Mouse (Mus musculus): ENCODE measurements around the gene Pla2g15. TPM values are rescaled to one million over a fixed set of nuclear protein-coding genes. Genes with fewer than 3 reads are reported as not detected.
A peak's percentile ranks its signal among the peaks of the same experiment; 100 is the strongest.

Pla2g15 gene
- polyA plus RNA-seq, 2 experiments: 2.5 to 2.8 TPM

- H3K4me3 ChIP-seq (ENCODE audit: insufficient read depth in 1 of 2, low read depth in 2 of 2, low read length in 2 of 2): peak overlapping the region; percentile 64 to 85
- peak overlapping the region; percentile 84 for H3K9ac ChIP-seq (replicated peaks)
- no peak for DNase-seq (ENCODE audit: low read depth in 3 of 3, low spot score in 3 of 3)
- TF ChIP-seq CTCF (IDR thresholded peaks at IDR 0.05; ENCODE audit: low read depth) (no peak), EP300 (IDR thresholded peaks at IDR 0.05; ENCODE audit: low read depth) (no peak)
- peaks cover 4 to 6% of the 10 kb centered on the region in 2 experiments for H3K4me1 ChIP-seq (replicated peaks; ENCODE audit: control insufficient read depth in 2 of 2, insufficient read depth in 2 of 2, low read length in 1 of 2)
- no peaks in the 10 kb centered on the region for H3K9me3 ChIP-seq (ENCODE audit: control insufficient read depth, low read length)
- peak overlapping the region; percentile 47 for H3K27ac ChIP-seq
- H3K36me3 ChIP-seq (replicated peaks; ENCODE audit: control insufficient read depth, insufficient read depth, low read depth): peaks cover 14% of the 10 kb centered on the region
- 2% methylated on average over 13 of the region's 13 CpGs for WGBS (ENCODE audit: insufficient replicate concordance)
- ATAC-seq (ENCODE audit: insufficient read depth): peak; percentile 8; the same call in 1 of the 2 replicates
- H3K4me2 ChIP-seq (ENCODE audit: low read depth): peak overlapping the region; percentile 87
- H3K27me3 ChIP-seq (ENCODE audit: control insufficient read depth, insufficient read depth, low read length): no peaks in the 10 kb centered on the region
These were observed 61.2 kb downstream of the Pla2g15 start for GRCm38 (mm10) chr8:106211421-106211820.

- WGBS (ENCODE audit: insufficient replicate concordance): 81% methylated on average over 3 of the region's 3 CpGs
- ATAC-seq (ENCODE audit: insufficient read depth) (no peak), DNase-seq (ENCODE audit: low read depth in 3 of 3, low spot score in 3 of 3) (no peak)
- no peak overlapping the region for H3K27ac ChIP-seq
- H3K4me3 ChIP-seq (ENCODE audit: insufficient read depth in 1 of 2, low read depth in 2 of 2, low read length in 2 of 2): no peak overlapping the region
- peaks cover 4 to 6% of the 10 kb centered on the region in 2 experiments for H3K4me1 ChIP-seq (replicated peaks; ENCODE audit: control insufficient read depth in 2 of 2, insufficient read depth in 2 of 2, low read length in 1 of 2)
- TF ChIP-seq CTCF (IDR thresholded peaks at IDR 0.05; ENCODE audit: low read depth): no peak
- TF ChIP-seq EP300 (IDR thresholded peaks at IDR 0.05; ENCODE audit: low read depth): no peak
- H3K27me3 ChIP-seq (ENCODE audit: control insufficient read depth, insufficient read depth, low read length): no peaks in the 10 kb centered on the region
- peaks cover 2% of the 10 kb centered on the region for H3K36me3 ChIP-seq (replicated peaks; ENCODE audit: control insufficient read depth, insufficient read depth, low read depth)
- no peak overlapping the region for H3K9ac ChIP-seq (replicated peaks)
- no peak overlapping the region for H3K4me2 ChIP-seq (ENCODE audit: low read depth)
- no peaks in the 10 kb centered on the region for H3K9me3 ChIP-seq (ENCODE audit: control insufficient read depth, low read length)
These were observed 63.8 kb downstream of the Pla2g15 start for GRCm38 (mm10) chr8:106213959-106214358.

Other genes with a start within 250 kb of the Pla2g15 start
- gene Pskh1, start 250.0 kb upstream of the Pla2g15 start, polyA plus RNA-seq (2012; rRNA removed): 9.8 and 12.3 TPM in 2 replicates
- 6.2 and 8.0 TPM in 2 replicates for gene Pskh1, start 250.0 kb upstream of the Pla2g15 start, polyA plus RNA-seq (2014; fragmentation: Nextera tagmentation; extraction: Ambion mirVana)
- gene Ctrl, start 216.5 kb upstream of the Pla2g15 start, polyA plus RNA-seq (2012; rRNA removed): 1.0 and 1.1 TPM in 2 replicates
- gene Ctrl, start 216.5 kb upstream of the Pla2g15 start, polyA plus RNA-seq (2014; fragmentation: Nextera tagmentation; extraction: Ambion mirVana): 0.27 and 0.39 TPM in 2 replicates
- gene Psmb10, start 212.0 kb upstream of the Pla2g15 start, polyA plus RNA-seq (2012; rRNA removed): 49.8 and 51.8 TPM in 2 replicates
- 61.5 and 68.5 TPM in 2 replicates for gene Psmb10, start 212.0 kb upstream of the Pla2g15 start, polyA plus RNA-seq (2014; fragmentation: Nextera tagmentation; extraction: Ambion mirVana)
- 40.2 and 41.2 TPM in 2 replicates for gene Lcat, start 207.0 kb upstream of the Pla2g15 start, polyA plus RNA-seq (2012; rRNA removed)
- 47.0 and 50.7 TPM in 2 replicates for gene Lcat, start 207.0 kb upstream of the Pla2g15 start, polyA plus RNA-seq (2014; fragmentation: Nextera tagmentation; extraction: Ambion mirVana)
- gene Slc12a4, start 184.3 kb upstream of the Pla2g15 start, polyA plus RNA-seq (2012; rRNA removed): 8.3 and 11.1 TPM in 2 replicates
- 6.9 and 8.9 TPM in 2 replicates for gene Slc12a4, start 184.3 kb upstream of the Pla2g15 start, polyA plus RNA-seq (2014; fragmentation: Nextera tagmentation; extraction: Ambion mirVana)
- not detected in 2 replicates for gene Dpep3, start 171.0 kb upstream of the Pla2g15 start, polyA plus RNA-seq (2012; rRNA removed)
- not detected in 2 replicates for gene Dpep3, start 171.0 kb upstream of the Pla2g15 start, polyA plus RNA-seq (2014; fragmentation: Nextera tagmentation; extraction: Ambion mirVana)
- 6.8 and 8.7 TPM in 2 replicates for gene Dus2, start 159.1 kb upstream of the Pla2g15 start, polyA plus RNA-seq (2012; rRNA removed)
- 9.8 and 10.5 TPM in 2 replicates for gene Dus2, start 159.1 kb upstream of the Pla2g15 start, polyA plus RNA-seq (2014; fragmentation: Nextera tagmentation; extraction: Ambion mirVana)
- not detected in 2 replicates for gene Dpep2nb, start 144.4 kb upstream of the Pla2g15 start, polyA plus RNA-seq (2012; rRNA removed)
- not detected in 2 replicates for gene Dpep2nb, start 144.4 kb upstream of the Pla2g15 start, polyA plus RNA-seq (2014; fragmentation: Nextera tagmentation; extraction: Ambion mirVana)
- gene Ddx28, start 138.5 kb upstream of the Pla2g15 start, polyA plus RNA-seq (2012; rRNA removed): 6.6 and 6.8 TPM in 2 replicates
- gene Ddx28, start 138.5 kb upstream of the Pla2g15 start, polyA plus RNA-seq (2014; fragmentation: Nextera tagmentation; extraction: Ambion mirVana): 9.1 and 9.4 TPM in 2 replicates
- 10.2 TPM in 2 replicates for gene Nfatc3, start 91.6 kb upstream of the Pla2g15 start, polyA plus RNA-seq (2012; rRNA removed)
- gene Nfatc3, start 91.6 kb upstream of the Pla2g15 start, polyA plus RNA-seq (2014; fragmentation: Nextera tagmentation; extraction: Ambion mirVana): 2.6 and 2.7 TPM in 2 replicates
- 6.7 and 7.7 TPM in 2 replicates for gene Esrp2, start 13.4 kb upstream of the Pla2g15 start, polyA plus RNA-seq (2012; rRNA removed)
- 6.6 and 7.0 TPM in 2 replicates for gene Esrp2, start 13.4 kb upstream of the Pla2g15 start, polyA plus RNA-seq (2014; fragmentation: Nextera tagmentation; extraction: Ambion mirVana)
- 3.8 TPM in 2 replicates for gene Slc7a6, start 18.5 kb downstream of the Pla2g15 start, polyA plus RNA-seq (2012; rRNA removed)
- 8.2 and 10.2 TPM in 2 replicates for gene Slc7a6, start 18.5 kb downstream of the Pla2g15 start, polyA plus RNA-seq (2014; fragmentation: Nextera tagmentation; extraction: Ambion mirVana)
- 10.6 and 13.3 TPM in 2 replicates for gene Slc7a6os, start 60.5 kb downstream of the Pla2g15 start, polyA plus RNA-seq (2012; rRNA removed)
- 8.9 and 10.2 TPM in 2 replicates for gene Slc7a6os, start 60.5 kb downstream of the Pla2g15 start, polyA plus RNA-seq (2014; fragmentation: Nextera tagmentation; extraction: Ambion mirVana)
- 10.2 and 11.1 TPM in 2 replicates for gene Prmt7, start 60.5 kb downstream of the Pla2g15 start, polyA plus RNA-seq (2012; rRNA removed)
- gene Prmt7, start 60.5 kb downstream of the Pla2g15 start, polyA plus RNA-seq (2014; fragmentation: Nextera tagmentation; extraction: Ambion mirVana): 19.1 and 21.2 TPM in 2 replicates
- gene Smpd3, start 187.6 kb downstream of the Pla2g15 start, polyA plus RNA-seq (2012; rRNA removed): 0.22 and 0.34 TPM in 2 replicates
- gene Smpd3, start 187.6 kb downstream of the Pla2g15 start, polyA plus RNA-seq (2014; fragmentation: Nextera tagmentation; extraction: Ambion mirVana): 0.34 and 0.38 TPM in 2 replicates